Mouse (Mus musculus): ENCODE measurements at regions not wholly inside any gene's neighbourhood (a gene's known extent, or its start where the extent isn't known, plus 50 kb on each side); places are given as distances from the start of the nearest gene placed in this dataset.

DNA sequence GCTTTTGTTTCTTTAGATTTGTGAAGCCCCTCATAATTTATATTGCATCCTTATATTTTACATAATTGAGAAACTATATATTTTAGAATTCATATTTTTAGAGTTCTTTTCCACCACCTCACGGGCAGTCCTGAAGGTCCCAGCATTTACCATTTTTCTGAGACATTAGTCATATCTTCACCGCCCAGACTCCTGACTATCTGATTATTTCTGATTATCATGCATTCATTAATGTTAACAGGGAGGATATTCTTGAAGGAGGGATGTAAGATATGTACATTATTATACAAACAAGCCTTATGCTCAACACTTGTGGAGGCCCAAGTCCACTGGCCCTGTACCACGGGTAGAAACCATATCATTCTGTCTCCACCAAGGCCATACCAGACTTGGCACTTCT lies 743.4 kb downstream of the Hace1 start:
- no peaks in the 10 kb centered on the region for H3K4me1 ChIP-seq (replicated peaks; ENCODE audit: control insufficient read depth, insufficient read depth, low read length)
- TF ChIP-seq POLR2A (IDR thresholded peaks at IDR 0.05; ENCODE audit: control insufficient read depth, extremely low read depth, insufficient read depth, low read length, poor library complexity) (no peak), CTCF (IDR thresholded peaks at IDR 0.05; ENCODE audit: borderline replicate concordance, control insufficient read depth, extremely low read depth, insufficient read depth, low read length, poor library complexity) (no peak)
- no peaks in the 10 kb centered on the region for H3K36me3 ChIP-seq (ENCODE audit: control insufficient read depth, insufficient read depth, low read length)
- no peak for DNase-seq
- no peak overlapping the region for H3K4me3 ChIP-seq (ENCODE audit: control insufficient read depth, insufficient read depth, low read length)
- 95% methylated on average over 3 of the region's 3 CpGs for WGBS
- H3K27ac ChIP-seq (ENCODE audit: control insufficient read depth, insufficient read depth, low read length): no peak overlapping the region
- H3K27me3 ChIP-seq (ENCODE audit: control insufficient read depth, insufficient read depth, low read length): no peaks in the 10 kb centered on the region

DNA sequence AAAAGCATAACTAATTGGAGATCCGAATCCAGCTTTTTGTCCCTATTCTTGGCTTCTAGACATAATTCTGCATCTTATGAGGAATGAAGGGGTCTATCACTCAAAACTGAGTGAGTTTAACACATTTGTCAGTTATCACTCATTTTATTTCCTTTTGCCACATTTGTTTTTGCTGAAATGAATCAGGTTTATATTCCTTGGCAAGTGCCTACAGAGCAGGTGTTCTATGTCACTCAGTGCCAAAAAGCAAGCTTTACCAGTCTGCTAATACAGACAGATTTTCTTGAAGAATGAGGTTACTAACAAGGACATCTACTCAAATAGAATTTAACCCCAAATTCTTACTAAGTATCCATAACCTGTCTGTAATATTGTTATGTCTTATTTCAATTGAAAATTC lies 751.4 kb downstream of the Hace1 start:
- H3K27ac ChIP-seq (ENCODE audit: control insufficient read depth, insufficient read depth, low read length): no peak overlapping the region
- no peak for TF ChIP-seq CTCF (IDR thresholded peaks at IDR 0.05; ENCODE audit: borderline replicate concordance, control insufficient read depth, extremely low read depth, insufficient read depth, low read length, poor library complexity)
- no peak for TF ChIP-seq POLR2A (IDR thresholded peaks at IDR 0.05; ENCODE audit: control insufficient read depth, extremely low read depth, insufficient read depth, low read length, poor library complexity)
- 88% methylated on average over 1 of the region's 1 CpGs for WGBS
- H3K27me3 ChIP-seq (ENCODE audit: control insufficient read depth, insufficient read depth, low read length): no peaks in the 10 kb centered on the region
- no peak overlapping the region for H3K4me3 ChIP-seq (ENCODE audit: control insufficient read depth, insufficient read depth, low read length)
- H3K4me1 ChIP-seq (replicated peaks; ENCODE audit: control insufficient read depth, insufficient read depth, low read length): no peaks in the 10 kb centered on the region
- no peak for DNase-seq
- H3K36me3 ChIP-seq (ENCODE audit: control insufficient read depth, insufficient read depth, low read length): no peaks in the 10 kb centered on the region

DNA sequence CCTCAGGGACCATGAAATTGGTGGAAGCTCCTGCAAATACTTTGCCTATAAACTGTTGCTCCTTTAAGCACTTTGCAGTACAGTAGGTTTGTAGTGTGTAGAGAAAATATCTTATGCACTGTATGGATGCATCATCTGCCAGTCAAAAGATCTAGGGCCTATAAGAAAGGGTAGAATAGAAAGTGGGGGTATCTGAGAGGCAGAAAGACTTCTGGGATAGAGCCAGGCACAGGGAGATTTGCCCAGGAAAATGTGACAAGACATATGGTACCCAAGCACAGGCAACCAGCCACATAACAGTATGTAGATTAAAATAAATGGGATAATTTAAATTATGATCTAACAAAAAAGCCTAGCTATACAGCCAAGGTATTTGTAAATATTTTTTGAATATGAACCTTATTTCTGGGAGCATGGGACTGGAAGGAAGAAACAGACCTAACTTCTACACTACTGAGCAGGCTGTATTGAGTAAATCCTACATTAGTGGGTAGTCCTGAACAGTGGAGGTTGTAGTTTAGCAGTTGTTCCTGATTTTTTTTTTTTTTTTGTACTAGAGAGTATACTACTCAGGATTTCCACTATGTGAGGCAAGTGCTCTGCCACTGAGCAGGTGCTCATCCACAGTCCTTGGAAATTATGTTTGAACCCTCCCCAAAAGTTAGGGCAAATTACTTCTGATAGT lies 754.1 kb downstream of the Hace1 start:
- Histone ChIP-seq H3K4me3 (ENCODE audit: control insufficient read depth, insufficient read depth, low read length) (no peak overlapping the region), H3K27ac (ENCODE audit: control insufficient read depth, insufficient read depth, low read length) (no peak overlapping the region), H3K36me3 (ENCODE audit: control insufficient read depth, insufficient read depth, low read length) (no peaks in the 10 kb centered on the region), H3K27me3 (ENCODE audit: control insufficient read depth, insufficient read depth, low read length) (no peaks in the 10 kb centered on the region), H3K4me1 (replicated peaks; ENCODE audit: control insufficient read depth, insufficient read depth, low read length) (no peaks in the 10 kb centered on the region)
- DNase-seq: no peak
- TF ChIP-seq POLR2A (IDR thresholded peaks at IDR 0.05; ENCODE audit: control insufficient read depth, extremely low read depth, insufficient read depth, low read length, poor library complexity) (no peak), CTCF (IDR thresholded peaks at IDR 0.05; ENCODE audit: borderline replicate concordance, control insufficient read depth, extremely low read depth, insufficient read depth, low read length, poor library complexity) (no peak)

DNA sequence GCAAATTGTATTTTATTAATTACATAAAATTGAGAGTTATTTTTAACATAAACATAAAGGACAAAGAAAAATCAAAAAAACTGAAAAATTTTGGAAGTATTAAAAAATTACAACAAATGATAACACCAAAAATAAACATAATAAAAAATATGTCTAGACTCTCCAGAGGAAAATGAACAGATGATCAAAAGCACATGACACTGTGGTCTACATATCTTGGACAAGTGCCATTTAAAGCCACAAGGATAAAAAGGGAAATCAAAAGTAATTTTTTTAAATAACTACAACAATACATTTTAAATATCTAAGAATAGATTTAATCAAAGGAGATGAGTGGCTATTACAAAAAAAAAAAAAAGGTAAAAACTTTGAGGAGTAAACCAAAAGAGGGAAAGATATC lies 755.6 kb downstream of the Hace1 start:
- H3K4me3 ChIP-seq (ENCODE audit: control insufficient read depth, insufficient read depth, low read length): no peak overlapping the region
- TF ChIP-seq POLR2A (IDR thresholded peaks at IDR 0.05; ENCODE audit: control insufficient read depth, extremely low read depth, insufficient read depth, low read length, poor library complexity) (no peak), CTCF (IDR thresholded peaks at IDR 0.05; ENCODE audit: borderline replicate concordance, control insufficient read depth, extremely low read depth, insufficient read depth, low read length, poor library complexity) (no peak)

DNA sequence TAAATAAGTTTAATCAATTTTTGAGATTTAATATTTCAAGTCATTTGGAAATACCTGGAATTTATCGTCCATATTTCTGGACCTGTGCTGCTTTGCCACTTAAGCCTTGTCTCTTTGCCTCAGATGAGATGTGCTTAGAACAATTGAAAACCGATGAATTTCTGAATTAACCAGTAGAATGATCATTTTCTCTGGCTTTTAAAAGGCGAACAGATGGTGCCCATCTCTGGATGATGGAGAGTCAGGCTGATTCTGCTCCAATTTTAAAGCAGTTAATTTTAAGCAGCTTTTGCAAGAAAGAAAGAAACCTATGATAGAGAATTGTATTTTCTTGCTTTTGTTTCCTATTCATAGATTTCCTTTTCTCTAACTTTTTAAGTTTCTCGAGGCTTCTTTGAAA lies 767.7 kb downstream of the Hace1 start:
- WGBS: 81% methylated on average over 4 of the region's 4 CpGs
- Histone ChIP-seq H3K4me1 (replicated peaks; ENCODE audit: control insufficient read depth, insufficient read depth, low read length) (no peaks in the 10 kb centered on the region), H3K4me3 (ENCODE audit: control insufficient read depth, insufficient read depth, low read length) (no peak overlapping the region), H3K27me3 (ENCODE audit: control insufficient read depth, insufficient read depth, low read length) (no peaks in the 10 kb centered on the region), H3K27ac (ENCODE audit: control insufficient read depth, insufficient read depth, low read length) (no peak overlapping the region), H3K36me3 (ENCODE audit: control insufficient read depth, insufficient read depth, low read length) (no peaks in the 10 kb centered on the region)
- TF ChIP-seq CTCF (IDR thresholded peaks at IDR 0.05; ENCODE audit: borderline replicate concordance, control insufficient read depth, extremely low read depth, insufficient read depth, low read length, poor library complexity) (no peak), POLR2A (IDR thresholded peaks at IDR 0.05; ENCODE audit: control insufficient read depth, extremely low read depth, insufficient read depth, low read length, poor library complexity) (no peak)
- no peak for DNase-seq

More for the DNA sequence above, 755.6 kb downstream of the Hace1 start:
- no peaks in the 10 kb centered on the region for H3K36me3 ChIP-seq (ENCODE audit: control insufficient read depth, insufficient read depth, low read length)
- H3K4me1 ChIP-seq (replicated peaks; ENCODE audit: control insufficient read depth, insufficient read depth, low read length): no peaks in the 10 kb centered on the region
- DNase-seq: no peak
- no peak overlapping the region for H3K27ac ChIP-seq (ENCODE audit: control insufficient read depth, insufficient read depth, low read length)
- no peaks in the 10 kb centered on the region for H3K27me3 ChIP-seq (ENCODE audit: control insufficient read depth, insufficient read depth, low read length)

DNA sequence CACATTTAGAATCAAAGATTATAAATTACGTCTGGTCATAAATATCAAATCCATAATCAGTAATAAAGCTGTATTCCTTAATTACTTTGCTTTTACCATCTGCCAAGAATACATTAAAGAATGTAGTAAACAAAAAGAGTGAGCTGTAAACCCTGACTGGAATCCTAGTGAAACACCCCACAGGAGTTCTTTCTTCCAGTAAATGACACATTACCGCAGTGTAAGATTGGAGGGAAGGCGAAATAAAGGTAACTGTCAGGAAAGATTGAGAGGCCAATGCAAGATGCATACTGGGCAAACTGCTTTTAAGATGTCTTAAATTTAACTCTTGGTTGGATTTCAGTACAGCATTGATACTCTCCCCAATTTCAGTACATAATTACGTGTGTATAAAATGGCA lies 772.0 kb downstream of the Hace1 start:
- TF ChIP-seq CTCF (IDR thresholded peaks at IDR 0.05; ENCODE audit: borderline replicate concordance, control insufficient read depth, extremely low read depth, insufficient read depth, low read length, poor library complexity): no peak
- TF ChIP-seq POLR2A (IDR thresholded peaks at IDR 0.05; ENCODE audit: control insufficient read depth, extremely low read depth, insufficient read depth, low read length, poor library complexity): no peak
- Histone ChIP-seq H3K27ac (ENCODE audit: control insufficient read depth, insufficient read depth, low read length) (no peak overlapping the region), H3K4me1 (replicated peaks; ENCODE audit: control insufficient read depth, insufficient read depth, low read length) (no peaks in the 10 kb centered on the region), H3K27me3 (ENCODE audit: control insufficient read depth, insufficient read depth, low read length) (no peaks in the 10 kb centered on the region), H3K36me3 (ENCODE audit: control insufficient read depth, insufficient read depth, low read length) (no peaks in the 10 kb centered on the region), H3K4me3 (ENCODE audit: control insufficient read depth, insufficient read depth, low read length) (no peak overlapping the region)
- WGBS: 93% methylated on average over 4 of the region's 4 CpGs
- DNase-seq: no peak

DNA sequence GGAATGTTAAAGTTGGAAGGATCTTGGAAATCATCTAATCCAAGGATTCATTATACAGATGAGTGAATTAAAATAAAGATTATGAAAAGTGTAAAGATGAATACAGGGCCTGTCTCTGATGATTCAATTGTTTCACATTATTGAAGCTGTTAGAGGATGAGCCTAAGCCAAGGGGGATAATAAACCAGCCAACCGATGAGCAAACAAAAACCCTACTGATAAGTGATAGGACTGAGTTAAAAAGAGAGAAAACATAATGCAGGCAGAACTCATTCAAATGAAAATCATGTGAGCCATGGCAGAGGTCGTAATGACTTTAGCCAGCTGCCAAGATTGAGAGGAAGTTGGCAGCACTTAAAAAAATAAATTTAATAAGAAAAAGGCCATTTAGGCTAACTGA lies 772.6 kb downstream of the Hace1 start:
- DNase-seq: no peak
- H3K4me3 ChIP-seq (ENCODE audit: control insufficient read depth, insufficient read depth, low read length): no peak overlapping the region
- no peaks in the 10 kb centered on the region for H3K4me1 ChIP-seq (replicated peaks; ENCODE audit: control insufficient read depth, insufficient read depth, low read length)
- TF ChIP-seq POLR2A (IDR thresholded peaks at IDR 0.05; ENCODE audit: control insufficient read depth, extremely low read depth, insufficient read depth, low read length, poor library complexity) (no peak), CTCF (IDR thresholded peaks at IDR 0.05; ENCODE audit: borderline replicate concordance, control insufficient read depth, extremely low read depth, insufficient read depth, low read length, poor library complexity) (no peak)
- H3K27ac ChIP-seq (ENCODE audit: control insufficient read depth, insufficient read depth, low read length): no peak overlapping the region
- no peaks in the 10 kb centered on the region for H3K36me3 ChIP-seq (ENCODE audit: control insufficient read depth, insufficient read depth, low read length)
- no peaks in the 10 kb centered on the region for H3K27me3 ChIP-seq (ENCODE audit: control insufficient read depth, insufficient read depth, low read length)
- 74% methylated on average over 2 of the region's 2 CpGs for WGBS
